Mouse (Mus musculus) spleen, adult 12 weeks (tissue): Measurements from ENCODE around the gene Vmn1r199.
"Not testable (repeated sequence)": the region's sequence is repeated elsewhere in the genome, so short reads cannot be mapped to it uniquely, and the experiment has no call there.

Source experiments
- DNase-seq: peaks from one replicate; pipeline ENCODE4 v3.0.0; 2022; ENCODE audit warnings: low spot score

The Vmn1r199 gene

GRCm38 (mm10) chr13:22379518-22379917, at the start of gene Vmn1r199:
Gene Vmn1r199 (plus strand): TSS chr13:22379818.
- no peak for DNase-seq

- DNase-seq, result no peak
Observed at GRCm38 (mm10) chr13:22333269-22333668, 46.3 kb upstream of the Vmn1r199 start.

GRCm38 (mm10) chr13:22335565-22335964, 44.1 kb upstream of the Vmn1r199 start:
- no peak for DNase-seq

GRCm38 (mm10) chr13:22350064-22350463, 29.6 kb upstream of the Vmn1r199 start, which contains the start of gene Vmn1r198:
Gene Vmn1r198 (plus strand): TSS chr13:22350364.
- no peak for DNase-seq

GRCm38 (mm10) chr13:22350813-22351212, 28.8 kb upstream of the Vmn1r199 start:
- no peak for DNase-seq

- DNase-seq, result not testable (repeated sequence)
Observed at GRCm38 (mm10) chr13:22381128-22381527, 1.5 kb downstream of the Vmn1r199 start.

- no peak for DNase-seq
Observed at GRCm38 (mm10) chr13:22383401-22383800, 3.8 kb downstream of the Vmn1r199 start.

- no peak for DNase-seq
Observed at GRCm38 (mm10) chr13:22387050-22387449, 7.4 kb downstream of the Vmn1r199 start.

GRCm38 (mm10) chr13:22390073-22390472, 10.5 kb downstream of the Vmn1r199 start, which contains the start of gene Vmn1r200:
Gene Vmn1r200 (plus strand): TSS chr13:22390373.
- no peak for DNase-seq

- no peak for DNase-seq
Observed at GRCm38 (mm10) chr13:22402978-22403377, 23.4 kb downstream of the Vmn1r199 start.
